Mouse (Mus musculus) adrenal gland, adult 2 months (tissue): ENCODE results near the gene Erc2. TPM values are rescaled to one million over a fixed set of nuclear protein-coding genes. Genes with fewer than 3 reads are reported as not detected.

Experiments
- DNase-seq: peaks from one replicate; pipeline ENCODE4 v3.0.0; 2021
- polyA plus RNA-seq: library from polyadenylated mRNA; depleted of rRNA; stranded (reverse); fragments of >200 nt; gene quantifications from 2 replicates; pipeline ENCODE4 v1.2.3, GENCODE M21; 2012
- total RNA-seq, 2 experiments: library from RNA; stranded (reverse); gene quantifications; 2 replicates each; pipeline ENCODE4 v1.2.3; 2021

The Erc2 gene
- total and polyA plus RNA-seq, 3 experiments, result 1.7 to 9.6 (median 7.1) TPM

GRCm38 (mm10) chr14:28443254-28443944 is 821.2 kb downstream of the Erc2 start:
- no peak for DNase-seq

GRCm38 (mm10) chr14:28445737-28446136 is 823.5 kb downstream of the Erc2 start:
- no peak for DNase-seq

GRCm38 (mm10) chr14:28451771-28452170 is 829.5 kb downstream of the Erc2 start:
- DNase-seq, result no peak

- peak; percentile 84 for DNase-seq
Observed at GRCm38 (mm10) chr14:28456372-28457076, 834.3 kb downstream of the Erc2 start.

GRCm38 (mm10) chr14:28457428-28457827 is 835.2 kb downstream of the Erc2 start:
- DNase-seq, result no peak

GRCm38 (mm10) chr14:28467956-28468355 is 845.7 kb downstream of the Erc2 start:
- DNase-seq, result no peak

- DNase-seq, result no peak
Observed at GRCm38 (mm10) chr14:28469696-28470095, 847.5 kb downstream of the Erc2 start.

GRCm38 (mm10) chr14:28470212-28470611 is 848.0 kb downstream of the Erc2 start:
- DNase-seq, result no peak

- no peak for DNase-seq
Observed at GRCm38 (mm10) chr14:28475012-28475411, 852.8 kb downstream of the Erc2 start.

- DNase-seq, result no peak
Observed at GRCm38 (mm10) chr14:28475421-28475820, 853.2 kb downstream of the Erc2 start.

- no peak for DNase-seq
Observed at GRCm38 (mm10) chr14:28476746-28477145, 854.5 kb downstream of the Erc2 start.

GRCm38 (mm10) chr14:28480866-28481265 is 858.6 kb downstream of the Erc2 start:
- DNase-seq, result peak; percentile 66

- DNase-seq, result no peak
Observed at GRCm38 (mm10) chr14:28493806-28494205, 871.6 kb downstream of the Erc2 start.

GRCm38 (mm10) chr14:28494273-28494672 is 872.0 kb downstream of the Erc2 start:
- DNase-seq, result no peak

- DNase-seq, result peak; percentile 45
Observed at GRCm38 (mm10) chr14:28501216-28501878, 879.1 kb downstream of the Erc2 start.

GRCm38 (mm10) chr14:28503276-28503675 is 881.0 kb downstream of the Erc2 start:
- DNase-seq, result no peak

- DNase-seq, result peak; percentile 82
Observed at GRCm38 (mm10) chr14:28504101-28505050, 882.1 kb downstream of the Erc2 start, which contains the start of gene Wnt5a. Gene Wnt5a (plus strand): TSS chr14:28504750.

GRCm38 (mm10) chr14:28505051-28505585 is 882.9 kb downstream of the Erc2 start:
- peak; percentile 79 for DNase-seq

- peak; percentile 76 for DNase-seq
Observed at GRCm38 (mm10) chr14:28505586-28506375, 883.6 kb downstream of the Erc2 start.

GRCm38 (mm10) chr14:28506376-28506831 is 884.2 kb downstream of the Erc2 start:
- DNase-seq, result peak; percentile 86
